Mouse (Mus musculus) liver, postnatal 0 days (tissue): ENCODE measurements around the gene Ptprn. TPM values are rescaled to one million over a fixed set of nuclear protein-coding genes. Genes with fewer than 3 reads are reported as not detected.

Experiments
- ATAC-seq: fragments of 200-750 bp; cut with Nextera tagmentation; 2 replicates; pipeline ENCODE4 v1.8.0; 2017; ENCODE audit warnings: mild to moderate bottlenecking, moderate library complexity
- DNase-seq: peaks from one replicate; pipeline ENCODE4 v3.0.0-alpha.2; 2016
- H3K27ac ChIP-seq: fragments of 300-500 bp; sonication (generic); 2 replicates; pipeline ENCODE4 v1.5.1; 2014; ENCODE audit warnings: antibody characterized with exemption, moderate library complexity, mild to moderate bottlenecking, low read depth
- H3K27me3 ChIP-seq: fragments of 300-500 bp; sonication (generic); 2 replicates; pipeline ENCODE4 v1.6.1; 2014; ENCODE audit warnings: low read length, control low read depth, mixed read lengths; ENCODE audit not compliant: insufficient read depth
- H3K36me3 ChIP-seq: fragments of 300-500 bp; sonication (generic); replicated peaks from 2 replicates; pipeline ENCODE4 v1.6.1; 2014; ENCODE audit warnings: mild to moderate bottlenecking, control low read depth, low read length, moderate library complexity, mixed read lengths; ENCODE audit not compliant: insufficient read depth
- H3K4me1 ChIP-seq: fragments of 300-500 bp; sonication (generic); 2 replicates; pipeline ENCODE4 v1.6.1; 2014; ENCODE audit warnings: antibody characterized with exemption, mild to moderate bottlenecking, control low read depth; ENCODE audit not compliant: insufficient read depth
- H3K4me2 ChIP-seq: fragments of 300-500 bp; sonication (generic); 2 replicates; pipeline ENCODE4 v1.6.1; 2014; ENCODE audit warnings: low read depth, mild to moderate bottlenecking, low read length, moderate library complexity, mixed read lengths
- H3K4me3 ChIP-seq: fragments of 300-500 bp; sonication (generic); 2 replicates; pipeline ENCODE4 v1.5.1; 2014; ENCODE audit warnings: low read depth, low read length
- H3K9ac ChIP-seq: fragments of 300-500 bp; sonication (generic); replicated peaks from 2 replicates; pipeline ENCODE4 v1.6.1; 2014; ENCODE audit warnings: mild to moderate bottlenecking, moderate library complexity
- H3K9me3 ChIP-seq: fragments of 300-500 bp; sonication (generic); 2 replicates; pipeline ENCODE4 v1.6.1; 2016; ENCODE audit warnings: mild to moderate bottlenecking, control low read depth, low read length, mixed read lengths
- CTCF ChIP-seq: sonication (generic); IDR thresholded peaks from 2 replicates; pipeline ENCODE4 v1.5.1; 2016; ENCODE audit warnings: antibody characterized with exemption, low read depth
- EP300 ChIP-seq: IDR thresholded peaks from 2 replicates; pipeline ENCODE4 v1.6.1; 2016; ENCODE audit warnings: antibody characterized with exemption, low read depth, mild to moderate bottlenecking
- WGBS: fragments of 180-500 bp; shearing (Covaris S2); extraction: QIAGEN DNeasy Blood & Tissue Kit; methylation state at CpG from one replicate; pipeline ENCODE4 v1.1.7; 2014; ENCODE audit not compliant: insufficient replicate concordance; 5-methylcytosine and 5-hydroxymethylcytosine counted together
- polyA plus RNA-seq: library from polyadenylated mRNA; unstranded; fragments of >200 nt; fragmentation: Nextera tagmentation; extraction: Ambion mirVana; gene quantifications from 2 replicates; pipeline ENCODE4 v1.2.1, GENCODE M21; 2015

Gene Ptprn
- polyA plus RNA-seq, 1 experiment from 2014 or later: 0.09 TPM

DNA sequence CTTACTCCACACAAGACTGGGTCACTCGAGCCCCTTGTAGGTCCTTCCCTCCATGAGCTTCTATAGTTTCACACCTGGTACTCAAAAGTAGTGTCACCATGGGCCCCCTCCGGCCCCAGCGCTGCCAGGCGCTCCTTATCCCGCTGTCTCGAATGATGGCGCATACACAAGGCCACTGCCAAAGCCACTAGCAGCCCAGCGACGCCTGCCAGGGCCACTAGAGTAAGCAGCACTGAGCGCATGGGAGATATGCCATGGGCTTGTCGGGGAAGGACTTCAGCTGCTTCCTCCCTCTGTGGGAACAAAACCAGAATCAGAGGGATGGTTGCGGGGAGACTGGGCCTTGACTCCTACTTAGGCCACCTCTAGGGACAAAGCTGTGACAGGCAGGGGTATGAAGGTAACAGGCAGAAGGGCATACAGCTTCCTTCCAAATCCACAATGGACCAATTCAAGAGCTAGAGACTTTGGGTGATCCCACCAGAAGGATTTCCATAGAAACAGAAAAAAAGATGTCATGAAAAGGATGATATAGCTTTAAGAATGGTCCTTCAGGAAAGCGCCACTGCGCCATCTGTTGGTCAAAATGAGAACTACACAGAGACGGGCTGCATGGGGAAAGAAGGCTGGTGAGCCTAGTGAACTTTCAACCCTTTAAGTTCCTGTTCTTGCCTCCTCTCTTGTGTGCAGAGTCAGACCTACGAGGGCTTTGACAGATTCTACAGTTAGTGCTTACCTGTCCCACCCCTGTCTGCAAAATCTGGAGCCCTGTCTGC is 10.3 kb downstream of the Ptprn start:
- peak; percentile 90 for DNase-seq
- Histone ChIP-seq H3K4me2 (no peak overlapping the region), H3K36me3 (no peaks in the 10 kb centered on the region), H3K9ac (no peak overlapping the region), H3K4me1 (peaks cover 6% of the 10 kb centered on the region; the same call in 1 of the 2 replicates), H3K27me3 (no peaks in the 10 kb centered on the region), H3K27ac (no peak overlapping the region), H3K9me3 (no peaks in the 10 kb centered on the region), H3K4me3 (no peak overlapping the region)
- ATAC-seq: no peak
- 58% methylated on average over 16 of the region's 16 CpGs for WGBS
- peak; percentile 95 for TF ChIP-seq CTCF
- TF ChIP-seq EP300: no peak

DNA sequence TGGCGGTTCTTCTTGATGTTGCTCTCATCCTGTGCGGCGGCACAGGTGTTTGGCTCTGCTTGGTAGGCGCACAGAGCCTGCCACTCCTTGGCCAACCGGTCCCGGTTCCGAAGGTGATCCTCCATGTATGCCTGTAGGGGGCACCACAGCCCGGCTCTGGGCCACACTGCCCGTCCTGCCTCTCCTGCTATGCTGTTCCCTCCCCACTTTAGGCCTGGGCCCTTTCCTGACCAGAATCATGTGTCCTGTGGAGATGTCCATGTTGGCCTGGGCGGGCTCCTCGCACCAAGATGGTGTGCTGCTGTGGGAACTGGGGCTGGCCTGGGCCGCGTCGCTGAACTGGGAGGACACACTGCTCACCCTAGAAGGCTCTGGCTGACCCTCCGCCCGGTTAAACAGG is 11.3 kb downstream of the Ptprn start:
- no peak overlapping the region for H3K4me2 ChIP-seq
- no peak overlapping the region for H3K9ac ChIP-seq
- no peak overlapping the region for H3K4me3 ChIP-seq
- H3K27ac ChIP-seq: no peak overlapping the region
- H3K9me3 ChIP-seq: no peaks in the 10 kb centered on the region
- peaks cover 11% of the 10 kb centered on the region for H3K4me1 ChIP-seq
- ATAC-seq (no peak), DNase-seq (peak; percentile 30)
- H3K36me3 ChIP-seq: no peaks in the 10 kb centered on the region
- TF ChIP-seq CTCF (peak; percentile 38), EP300 (no peak)
- WGBS: 71% methylated on average over 16 of the region's 16 CpGs
- H3K27me3 ChIP-seq: no peaks in the 10 kb centered on the region

DNA sequence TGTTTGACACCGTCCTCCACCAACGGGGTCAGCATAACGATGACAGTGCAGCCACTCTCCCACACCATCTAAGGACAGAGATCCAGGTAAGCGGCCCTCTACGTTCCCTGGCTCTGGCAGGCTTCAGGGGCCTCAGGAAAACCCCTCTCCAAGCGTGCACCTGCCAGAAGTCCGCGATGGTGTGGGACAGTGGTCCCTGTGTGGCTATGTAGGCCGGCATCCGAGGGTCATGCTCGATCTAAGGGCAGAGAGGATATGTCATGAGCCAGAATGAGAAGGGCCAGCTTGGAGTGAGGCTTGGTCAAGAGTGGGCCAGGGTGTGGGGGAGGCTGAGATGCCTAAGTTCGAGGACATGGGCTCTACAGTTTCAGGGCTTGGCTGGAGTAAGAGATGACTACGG is 12.0 kb downstream of the Ptprn start:
- no peaks in the 10 kb centered on the region for H3K36me3 ChIP-seq
- H3K9ac ChIP-seq: no peak overlapping the region
- TF ChIP-seq EP300 (no peak), CTCF (no peak)
- no peaks in the 10 kb centered on the region for H3K27me3 ChIP-seq
- peaks cover 11% of the 10 kb centered on the region for H3K4me1 ChIP-seq
- no peak for ATAC-seq
- H3K27ac ChIP-seq: no peak overlapping the region
- DNase-seq: peak; percentile 16
- 69% methylated on average over 13 of the region's 13 CpGs for WGBS
- H3K4me3 ChIP-seq: no peak overlapping the region
- H3K4me2 ChIP-seq: no peak overlapping the region
- H3K9me3 ChIP-seq: no peaks in the 10 kb centered on the region

DNA sequence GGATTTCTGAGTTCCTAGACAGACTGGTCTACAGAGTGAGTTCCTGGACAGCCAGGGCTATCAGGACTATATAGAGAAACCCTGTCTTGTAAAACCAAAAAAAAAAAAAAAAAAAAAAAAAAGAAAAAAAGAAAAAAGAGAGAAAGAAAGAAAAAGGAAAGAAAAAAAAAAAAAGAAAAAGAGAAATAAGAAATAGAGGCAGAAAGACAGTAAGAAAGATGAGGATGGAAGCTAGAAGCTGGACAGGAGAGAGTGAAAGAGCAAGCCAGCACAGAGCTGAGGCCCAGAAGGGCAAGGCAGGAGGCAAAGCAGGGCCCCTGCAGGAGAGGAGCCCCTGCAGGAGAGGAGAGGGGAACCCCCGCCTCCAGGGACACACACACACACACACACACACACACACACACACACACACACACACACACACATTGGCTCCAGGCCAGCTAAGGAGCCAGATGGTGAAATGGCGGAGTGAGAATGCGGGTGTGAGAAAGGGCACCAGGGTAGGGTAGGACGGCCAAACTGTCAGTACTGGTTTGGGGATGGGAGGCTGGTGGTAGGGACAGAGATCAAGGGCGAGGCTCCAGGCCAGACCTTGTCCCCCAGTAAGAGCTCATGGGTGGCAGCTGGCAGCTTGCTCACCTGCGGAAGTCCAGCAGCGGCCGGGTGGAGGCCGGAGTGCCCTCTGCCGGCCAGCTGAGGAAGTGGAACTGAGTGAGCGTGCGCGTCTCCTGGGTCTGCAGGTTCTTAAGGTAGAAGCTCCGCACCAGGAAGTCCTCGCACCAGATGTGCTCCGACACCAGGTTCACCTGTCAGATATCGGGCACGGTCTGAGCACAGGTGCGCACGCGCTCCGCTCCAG is 13.0 kb downstream of the Ptprn start:
- peak overlapping the region; percentile 69 for H3K4me2 ChIP-seq
- H3K4me3 ChIP-seq: peak overlapping the region; percentile 25; the same call in 1 of the 2 replicates
- H3K9ac ChIP-seq: peak overlapping the region; percentile 5
- H3K9me3 ChIP-seq: no peaks in the 10 kb centered on the region
- no peaks in the 10 kb centered on the region for H3K27me3 ChIP-seq
- 5% methylated on average over 21 of the region's 22 CpGs for WGBS
- ATAC-seq (peak; percentile 77), DNase-seq (peak; percentile 89)
- H3K27ac ChIP-seq: peak overlapping the region; percentile 34; the same call in 1 of the 2 replicates
- peaks cover 11% of the 10 kb centered on the region for H3K4me1 ChIP-seq
- no peaks in the 10 kb centered on the region for H3K36me3 ChIP-seq
- TF ChIP-seq CTCF (peak; percentile 98), EP300 (no peak)

DNA sequence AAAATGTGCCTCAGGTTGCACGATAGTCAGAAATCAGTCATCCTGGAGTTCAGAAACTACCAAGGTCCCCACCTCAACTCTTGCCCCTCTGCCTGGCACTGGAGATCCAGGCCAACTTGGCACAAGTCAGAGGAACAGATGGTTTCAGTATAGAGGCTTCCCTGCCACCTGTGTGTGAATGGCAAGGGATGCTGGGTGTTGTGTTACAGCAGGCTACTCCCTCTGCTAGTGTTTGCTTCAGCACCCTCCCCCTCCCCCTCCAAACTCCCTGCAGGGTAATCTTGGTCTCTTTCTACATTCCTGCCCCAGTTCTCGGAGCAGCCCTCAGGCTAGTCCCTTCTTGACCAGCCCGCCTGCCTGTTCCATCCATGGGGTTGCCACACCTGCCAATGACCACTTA is 13.8 kb downstream of the Ptprn start:
- Histone ChIP-seq H3K4me1 (peaks cover 11% of the 10 kb centered on the region), H3K27ac (no peak overlapping the region), H3K36me3 (no peaks in the 10 kb centered on the region), H3K27me3 (no peaks in the 10 kb centered on the region), H3K9me3 (no peaks in the 10 kb centered on the region), H3K9ac (no peak overlapping the region), H3K4me2 (no peak overlapping the region), H3K4me3 (no peak overlapping the region)
- TF ChIP-seq EP300 (no peak), CTCF (no peak)
- WGBS: 91% methylated on average over 3 of the region's 3 CpGs
- no peak for ATAC-seq
- no peak for DNase-seq
